Mouse (Mus musculus): ENCODE results near the gene Gm10944. TPM values are rescaled to one million over a fixed set of nuclear protein-coding genes. Genes with fewer than 3 reads are reported as not detected.

The Gm10944 gene
- polyA plus RNA-seq (2012; rRNA removed): not detected in 2 replicates

GRCm38 (mm10) chr10:10681048-10681447 lies at the start of gene Gm10944:
Gene Gm10944 (plus strand): TSS chr10:10681348.

Other genes with a start within 250 kb of the Gm10944 start
- gene Adgb, start 209.0 kb upstream of the Gm10944 start, polyA plus RNA-seq (2012; rRNA removed): 0.38 and 0.45 TPM in 2 replicates
- gene Rab32, start 123.1 kb upstream of the Gm10944 start, polyA plus RNA-seq (2012; rRNA removed): 1.9 and 2.0 TPM in 2 replicates